Mouse (Mus musculus): ENCODE results near the gene Nos1. TPM values are rescaled to one million over a fixed set of nuclear protein-coding genes. Genes with fewer than 3 reads are reported as not detected.

Gene Nos1
- polyA plus RNA-seq, 1 experiment from 2014 or later = 0.89 TPM

DNA sequence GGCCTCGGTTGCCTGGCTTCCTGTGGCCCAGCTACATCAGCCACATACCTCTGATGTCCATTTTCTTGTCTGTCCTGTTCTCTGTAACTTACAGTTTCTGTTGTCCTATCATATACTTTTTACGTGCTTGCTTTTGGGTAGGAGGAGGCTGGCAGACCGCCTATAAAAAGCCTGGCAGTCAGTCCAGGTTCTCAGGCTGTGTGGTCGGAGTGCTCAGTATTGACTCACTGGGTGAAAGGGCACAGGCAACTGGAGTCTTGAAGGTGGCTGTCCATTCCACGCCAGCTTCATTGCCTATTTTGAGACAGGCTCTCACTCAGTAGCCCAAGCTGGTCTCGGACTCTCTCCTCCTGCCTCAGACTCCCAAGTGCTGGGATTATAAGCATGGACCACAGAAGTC is 208.9 kb downstream of the Nos1 start:
- Histone ChIP-seq H3K9ac (ENCODE audit: low read depth, low read length) (no peak overlapping the region), H3K36me3 (ENCODE audit: control insufficient read depth, insufficient read depth, low read length) (peaks cover 27% of the 10 kb centered on the region), H3K4me2 (ENCODE audit: low read depth, low read length) (no peak overlapping the region), H3K27me3 (replicated peaks; ENCODE audit: control insufficient read depth, insufficient read depth, low read length) (no peaks in the 10 kb centered on the region), H3K9me3 (ENCODE audit: control insufficient read depth, low read length) (no peaks in the 10 kb centered on the region), H3K4me1 (ENCODE audit: control insufficient read depth, insufficient read depth, low read length) (no peaks in the 10 kb centered on the region), H3K4me3 (ENCODE audit: low read length) (no peak overlapping the region), H3K27ac (ENCODE audit: low read length) (no peak overlapping the region)
- ATAC-seq = no peak
- WGBS = 84% methylated on average over 6 of the region's 6 CpGs

DNA sequence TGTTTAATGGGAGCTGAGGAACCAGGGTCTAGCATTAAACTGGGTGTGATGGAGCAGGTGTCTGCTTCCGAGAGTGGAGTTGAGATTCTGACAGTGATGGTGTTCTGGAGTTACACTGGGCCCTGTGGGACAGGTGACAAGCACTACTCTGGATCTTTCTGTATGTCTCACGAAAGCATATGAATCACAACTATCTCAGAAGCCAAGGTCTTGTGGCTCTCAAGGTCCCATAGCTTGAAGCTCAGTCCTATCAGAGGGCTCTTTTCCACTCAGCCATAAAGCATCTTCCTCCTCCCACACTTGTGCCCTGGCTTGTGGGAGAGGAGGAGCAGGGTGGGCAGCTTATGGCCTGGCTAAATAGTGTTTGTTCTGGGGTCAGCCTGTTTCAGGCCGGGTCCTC is 210.1 kb downstream of the Nos1 start:
- Histone ChIP-seq H3K9me3 (ENCODE audit: control insufficient read depth, low read length) (no peaks in the 10 kb centered on the region), H3K36me3 (ENCODE audit: control insufficient read depth, insufficient read depth, low read length) (peaks cover 29% of the 10 kb centered on the region)

DNA sequence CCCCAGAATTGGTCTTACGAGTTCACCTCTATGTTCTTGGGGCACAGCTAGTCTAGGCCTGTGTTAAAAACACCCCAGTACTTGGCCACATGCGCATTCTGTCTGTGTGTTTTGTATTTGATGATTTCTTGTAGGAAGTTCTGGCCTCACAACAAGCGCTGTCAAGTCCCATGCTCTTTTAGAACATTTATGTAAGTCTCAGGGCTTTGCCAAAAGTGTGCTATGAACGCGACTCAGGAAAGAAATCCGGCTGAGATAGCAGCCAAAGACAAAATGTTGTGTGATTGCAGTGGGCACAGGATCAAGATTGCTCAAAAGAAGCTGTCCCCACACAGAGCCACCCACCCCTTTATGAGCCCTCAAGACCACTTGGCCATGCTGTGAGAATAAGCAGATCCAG is 212.7 kb downstream of the Nos1 start:
- WGBS = 93% methylated on average over 6 of the region's 6 CpGs

More for the DNA sequence above, 210.1 kb downstream of the Nos1 start:
- no peak overlapping the region for H3K4me2 ChIP-seq (ENCODE audit: low read depth, low read length)
- H3K4me1 ChIP-seq (ENCODE audit: control insufficient read depth, insufficient read depth, low read length) = no peaks in the 10 kb centered on the region
- no peak overlapping the region for H3K9ac ChIP-seq (ENCODE audit: low read depth, low read length)
- WGBS = 83% methylated on average over 3 of the region's 3 CpGs
- ATAC-seq = no peak
- H3K4me3 ChIP-seq (ENCODE audit: low read length) = no peak overlapping the region
- no peaks in the 10 kb centered on the region for H3K27me3 ChIP-seq (replicated peaks; ENCODE audit: control insufficient read depth, insufficient read depth, low read length)
- H3K27ac ChIP-seq (ENCODE audit: low read length) = no peak overlapping the region

DNA sequence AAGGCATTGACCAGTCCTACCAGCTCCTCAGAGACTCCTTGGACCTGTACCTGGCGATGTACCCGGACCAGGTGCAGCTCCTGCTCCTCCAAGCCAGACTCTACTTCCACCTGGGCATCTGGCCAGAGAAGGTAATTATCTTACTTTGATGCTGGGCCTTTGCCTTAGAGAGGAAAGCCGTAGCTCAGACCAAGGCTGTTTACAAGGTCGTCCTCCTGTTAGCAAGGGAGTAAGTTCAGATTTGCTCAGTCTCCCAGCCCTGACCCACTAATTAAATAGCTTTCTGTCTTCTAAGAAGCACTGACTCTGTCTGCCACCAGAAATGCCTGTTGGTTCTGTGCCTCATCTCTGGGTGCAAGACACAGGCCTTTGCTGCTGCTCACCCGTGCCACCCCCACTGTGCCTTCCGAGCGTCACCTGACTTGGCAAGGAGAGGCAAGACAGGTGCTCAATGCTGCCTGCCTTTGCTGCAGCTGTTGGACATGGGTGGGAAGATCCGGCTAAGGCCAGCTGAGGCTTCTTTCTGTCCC is 214.6 kb downstream of the Nos1 start:
- H3K9ac ChIP-seq (ENCODE audit: low read depth, low read length) = no peak overlapping the region
- peaks cover 18% of the 10 kb centered on the region for H3K4me1 ChIP-seq (ENCODE audit: control insufficient read depth, insufficient read depth, low read length)
- no peak for ATAC-seq
- H3K27ac ChIP-seq (ENCODE audit: low read length) = no peak overlapping the region
- no peaks in the 10 kb centered on the region for H3K9me3 ChIP-seq (ENCODE audit: control insufficient read depth, low read length)
- H3K27me3 ChIP-seq (replicated peaks; ENCODE audit: control insufficient read depth, insufficient read depth, low read length) = no peaks in the 10 kb centered on the region
- no peak overlapping the region for H3K4me2 ChIP-seq (ENCODE audit: low read depth, low read length)
- peaks cover 35% of the 10 kb centered on the region; the same call in 1 of the 2 replicates for H3K36me3 ChIP-seq (ENCODE audit: control insufficient read depth, insufficient read depth, low read length)
- no peak overlapping the region for H3K4me3 ChIP-seq (ENCODE audit: low read length)
- 80% methylated on average over 8 of the region's 8 CpGs for WGBS

More for the DNA sequence above, 212.7 kb downstream of the Nos1 start:
- Histone ChIP-seq H3K36me3 (ENCODE audit: control insufficient read depth, insufficient read depth, low read length) (peaks cover 35% of the 10 kb centered on the region), H3K4me1 (ENCODE audit: control insufficient read depth, insufficient read depth, low read length) (peaks cover 18% of the 10 kb centered on the region), H3K9me3 (ENCODE audit: control insufficient read depth, low read length) (no peaks in the 10 kb centered on the region), H3K4me2 (ENCODE audit: low read depth, low read length) (no peak overlapping the region), H3K27ac (ENCODE audit: low read length) (no peak overlapping the region), H3K9ac (ENCODE audit: low read depth, low read length) (no peak overlapping the region), H3K27me3 (replicated peaks; ENCODE audit: control insufficient read depth, insufficient read depth, low read length) (no peaks in the 10 kb centered on the region), H3K4me3 (ENCODE audit: low read length) (no peak overlapping the region)
- no peak for ATAC-seq

DNA sequence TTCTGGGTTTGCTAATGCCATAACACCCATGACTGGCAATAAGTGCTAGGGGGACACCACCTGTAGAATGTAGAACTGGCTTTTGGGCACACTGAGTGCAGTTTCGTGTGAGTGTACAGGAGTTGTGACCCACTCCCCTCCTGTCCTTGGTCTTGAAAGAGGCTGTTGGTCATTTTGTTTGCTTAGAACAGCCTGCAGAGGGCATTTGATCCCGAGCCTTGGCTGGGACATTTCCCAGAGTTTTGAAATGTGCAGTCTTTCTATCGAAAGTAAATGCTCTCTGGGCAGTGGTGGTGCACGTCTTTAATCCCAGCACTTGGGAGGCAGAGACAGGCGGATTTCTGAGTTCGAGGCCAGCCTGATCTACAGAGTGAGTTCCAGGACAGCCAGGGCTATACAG is 215.1 kb downstream of the Nos1 start:
- no peak overlapping the region for H3K27ac ChIP-seq (ENCODE audit: low read length)
- H3K36me3 ChIP-seq (ENCODE audit: control insufficient read depth, insufficient read depth, low read length) = peaks cover 35% of the 10 kb centered on the region
- peaks cover 18% of the 10 kb centered on the region for H3K4me1 ChIP-seq (ENCODE audit: control insufficient read depth, insufficient read depth, low read length)
- WGBS = 86% methylated on average over 6 of the region's 6 CpGs
- no peaks in the 10 kb centered on the region for H3K27me3 ChIP-seq (replicated peaks; ENCODE audit: control insufficient read depth, insufficient read depth, low read length)
- H3K9ac ChIP-seq (ENCODE audit: low read depth, low read length) = no peak overlapping the region
- no peak overlapping the region for H3K4me2 ChIP-seq (ENCODE audit: low read depth, low read length)
- no peak overlapping the region for H3K4me3 ChIP-seq (ENCODE audit: low read length)
- ATAC-seq = no peak
- H3K9me3 ChIP-seq (ENCODE audit: control insufficient read depth, low read length) = no peaks in the 10 kb centered on the region

DNA sequence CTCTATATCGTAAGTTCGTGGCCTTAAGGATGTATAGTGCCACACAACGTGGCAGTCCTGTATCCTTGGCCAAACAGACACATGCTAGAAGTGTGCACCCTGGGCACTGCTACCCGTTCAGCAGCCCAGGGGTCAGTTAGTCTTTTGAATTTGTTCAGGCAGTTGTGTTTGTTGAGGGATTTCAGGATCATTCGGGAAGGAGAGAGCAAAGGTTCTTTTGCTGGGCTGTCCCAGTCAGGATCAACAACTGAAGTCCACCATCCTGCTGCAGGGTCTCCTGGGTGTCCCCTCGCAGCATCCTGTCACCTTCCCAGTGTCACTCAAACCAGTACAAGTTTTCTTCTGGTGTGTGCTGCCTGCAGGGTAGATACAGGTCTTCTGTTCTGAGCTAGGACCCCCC is 215.7 kb downstream of the Nos1 start:
- H3K36me3 ChIP-seq (ENCODE audit: control insufficient read depth, insufficient read depth, low read length) = peaks cover 40% of the 10 kb centered on the region
- H3K27me3 ChIP-seq (replicated peaks; ENCODE audit: control insufficient read depth, insufficient read depth, low read length) = no peaks in the 10 kb centered on the region
- ATAC-seq = no peak

DNA sequence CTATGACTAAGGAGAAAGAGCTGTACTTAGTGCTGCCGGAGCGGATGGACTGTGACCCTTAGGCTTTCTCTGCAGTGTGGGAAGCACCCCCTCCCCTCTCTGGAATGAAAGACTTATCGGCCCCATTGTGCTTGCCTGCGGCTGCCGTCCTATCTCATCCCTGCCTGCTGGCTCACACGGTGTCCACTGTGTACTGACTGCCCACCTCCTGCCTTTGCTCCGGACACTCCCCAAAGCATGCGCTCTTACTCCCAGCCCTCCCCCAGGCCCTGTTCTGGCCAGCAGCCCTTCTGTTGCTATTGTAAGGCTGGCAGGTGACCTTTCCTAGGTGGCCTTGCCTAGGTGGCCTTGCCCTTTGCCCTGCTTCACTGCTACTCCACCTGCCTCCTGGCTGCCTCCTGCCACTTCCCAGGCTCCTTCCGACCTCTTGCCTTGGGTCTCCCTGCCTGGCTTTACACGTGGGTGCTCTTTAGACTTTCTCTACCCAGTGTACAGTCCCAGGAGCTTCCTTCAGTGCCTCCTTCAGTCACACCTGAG is 216.7 kb downstream of the Nos1 start:
- H3K9ac ChIP-seq (ENCODE audit: low read depth, low read length) = 0 out of 2 replicates have a peak overlapping the region, but pooled peaks have one; percentile 19
- H3K4me2 ChIP-seq (ENCODE audit: low read depth, low read length) = no peak overlapping the region
- H3K4me3 ChIP-seq (ENCODE audit: low read length) = no peak overlapping the region
- 47% methylated on average over 10 of the region's 10 CpGs for WGBS
- H3K27ac ChIP-seq (ENCODE audit: low read length) = peak overlapping the region; percentile 37; the same call in 1 of the 2 replicates
- no peaks in the 10 kb centered on the region for H3K27me3 ChIP-seq (replicated peaks; ENCODE audit: control insufficient read depth, insufficient read depth, low read length)
- peak; percentile 75 for ATAC-seq
- H3K9me3 ChIP-seq (ENCODE audit: control insufficient read depth, low read length) = no peaks in the 10 kb centered on the region
- peaks cover 43% of the 10 kb centered on the region for H3K36me3 ChIP-seq (ENCODE audit: control insufficient read depth, insufficient read depth, low read length)
- H3K4me1 ChIP-seq (ENCODE audit: control insufficient read depth, insufficient read depth, low read length) = peaks cover 18% of the 10 kb centered on the region

More for the DNA sequence above, 215.7 kb downstream of the Nos1 start:
- Histone ChIP-seq H3K4me2 (ENCODE audit: low read depth, low read length) (no peak overlapping the region), H3K27ac (ENCODE audit: low read length) (no peak overlapping the region), H3K9me3 (ENCODE audit: control insufficient read depth, low read length) (no peaks in the 10 kb centered on the region), H3K4me3 (ENCODE audit: low read length) (no peak overlapping the region), H3K4me1 (ENCODE audit: control insufficient read depth, insufficient read depth, low read length) (peaks cover 18% of the 10 kb centered on the region), H3K9ac (ENCODE audit: low read depth, low read length) (no peak overlapping the region)
- 62% methylated on average over 6 of the region's 6 CpGs for WGBS

DNA sequence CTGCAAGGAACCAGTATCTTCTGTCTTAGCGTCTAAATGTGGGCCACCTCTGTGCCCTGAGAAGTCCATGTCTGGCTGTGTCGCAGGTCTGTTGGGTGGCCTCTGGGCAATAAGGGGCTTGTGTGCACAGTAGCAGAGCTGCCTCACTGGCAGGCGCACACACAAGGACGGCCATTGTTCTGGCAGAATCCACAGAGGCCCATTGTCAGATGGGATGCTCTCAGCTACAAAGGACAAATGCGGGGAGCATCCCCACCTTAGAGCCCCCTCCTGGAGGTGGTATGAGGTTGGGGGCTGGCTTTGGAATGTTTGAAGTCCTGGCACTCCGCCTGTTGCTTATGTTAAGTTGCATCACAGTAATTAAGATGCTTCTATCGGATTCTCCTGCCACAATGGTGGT is 218.2 kb downstream of the Nos1 start:
- Histone ChIP-seq H3K4me1 (ENCODE audit: control insufficient read depth, insufficient read depth, low read length) (peaks cover 18% of the 10 kb centered on the region), H3K36me3 (ENCODE audit: control insufficient read depth, insufficient read depth, low read length) (peaks cover 49% of the 10 kb centered on the region), H3K4me3 (ENCODE audit: low read length) (no peak overlapping the region), H3K9ac (ENCODE audit: low read depth, low read length) (no peak overlapping the region), H3K4me2 (ENCODE audit: low read depth, low read length) (no peak overlapping the region), H3K27ac (ENCODE audit: low read length) (no peak overlapping the region), H3K27me3 (replicated peaks; ENCODE audit: control insufficient read depth, insufficient read depth, low read length) (no peaks in the 10 kb centered on the region), H3K9me3 (ENCODE audit: control insufficient read depth, low read length) (no peaks in the 10 kb centered on the region)
- ATAC-seq = no peak
- WGBS = 77% methylated on average over 7 of the region's 7 CpGs

DNA sequence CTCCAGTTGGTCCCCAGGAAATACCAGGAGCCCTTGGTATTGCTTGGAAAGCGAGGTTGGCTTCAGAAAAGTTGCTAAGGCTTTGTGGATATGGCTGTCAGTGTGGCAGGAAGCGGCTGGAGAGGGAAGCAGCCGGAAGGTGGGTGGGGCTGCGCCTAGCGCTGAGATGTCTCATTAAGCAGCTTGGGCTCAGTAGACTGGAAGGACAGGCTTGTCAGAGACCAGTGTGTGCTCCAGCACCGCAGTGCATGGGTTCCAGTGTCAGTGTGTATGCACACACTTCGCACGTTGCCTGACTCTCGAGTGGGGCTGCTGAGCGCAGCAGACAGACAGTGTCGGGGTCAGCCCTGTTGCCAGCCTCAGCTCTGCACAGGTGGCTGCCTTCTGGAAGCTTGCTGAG is 218.8 kb downstream of the Nos1 start:
- 83% methylated on average over 11 of the region's 11 CpGs for WGBS
- no peak overlapping the region for H3K4me3 ChIP-seq (ENCODE audit: low read length)
- no peak overlapping the region for H3K4me2 ChIP-seq (ENCODE audit: low read depth, low read length)
- peaks cover 44% of the 10 kb centered on the region for H3K36me3 ChIP-seq (ENCODE audit: control insufficient read depth, insufficient read depth, low read length)
- H3K27me3 ChIP-seq (replicated peaks; ENCODE audit: control insufficient read depth, insufficient read depth, low read length) = no peaks in the 10 kb centered on the region
- H3K9ac ChIP-seq (ENCODE audit: low read depth, low read length) = no peak overlapping the region
- no peak for ATAC-seq
- H3K4me1 ChIP-seq (ENCODE audit: control insufficient read depth, insufficient read depth, low read length) = peaks cover 18% of the 10 kb centered on the region
- H3K27ac ChIP-seq (ENCODE audit: low read length) = no peak overlapping the region
- no peaks in the 10 kb centered on the region for H3K9me3 ChIP-seq (ENCODE audit: control insufficient read depth, low read length)

DNA sequence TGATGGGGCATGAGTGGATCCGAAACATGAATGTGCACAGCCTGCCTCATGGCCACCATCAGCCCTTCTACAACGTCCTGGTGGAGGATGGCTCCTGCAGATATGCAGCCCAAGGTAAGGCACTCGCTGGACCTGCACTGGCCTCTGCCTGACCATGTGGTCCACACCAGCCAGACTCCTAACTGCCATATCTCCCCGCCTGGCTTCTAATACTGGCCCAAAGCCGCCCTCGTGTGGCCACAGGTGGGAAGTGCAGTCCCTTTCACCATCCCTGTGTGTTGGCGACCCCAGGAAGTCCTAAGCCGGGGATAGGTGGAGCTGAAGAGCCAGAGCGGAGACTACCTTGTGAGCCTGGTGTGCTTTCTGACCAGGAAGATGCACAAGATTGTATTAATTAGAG is 221.2 kb downstream of the Nos1 start:
- Histone ChIP-seq H3K9me3 (ENCODE audit: control insufficient read depth, low read length) (no peaks in the 10 kb centered on the region), H3K4me2 (ENCODE audit: low read depth, low read length) (no peak overlapping the region), H3K27me3 (replicated peaks; ENCODE audit: control insufficient read depth, insufficient read depth, low read length) (no peaks in the 10 kb centered on the region), H3K9ac (ENCODE audit: low read depth, low read length) (no peak overlapping the region), H3K4me3 (ENCODE audit: low read length) (no peak overlapping the region), H3K36me3 (ENCODE audit: control insufficient read depth, insufficient read depth, low read length) (peaks cover 41% of the 10 kb centered on the region), H3K4me1 (ENCODE audit: control insufficient read depth, insufficient read depth, low read length) (peaks cover 12% of the 10 kb centered on the region), H3K27ac (ENCODE audit: low read length) (no peak overlapping the region)
- WGBS = 34% methylated on average over 9 of the region's 9 CpGs
- ATAC-seq = peak; percentile 9; the same call in 1 of the 2 replicates

All from intestine, embryonic 16.5 days (tissue).